Mouse (Mus musculus) heart, postnatal 0 days (tissue): ENCODE data around the gene Cc2d1a. TPM values are rescaled to one million over a fixed set of nuclear protein-coding genes. Genes with fewer than 3 reads are reported as not detected.
A peak's percentile ranks its signal among the peaks of the same experiment; 100 is the strongest.

Experiments
- ATAC-seq: fragments of 200-750 bp; cut with Nextera tagmentation; 2 replicates; pipeline ENCODE4 v1.8.0; 2017; ENCODE audit warnings: low read depth, moderate number of reproducible peaks, moderate library complexity; ENCODE audit not compliant: insufficient read depth
- DNase-seq: peaks from one replicate; pipeline ENCODE4 v3.0.0-alpha.2; 2016; ENCODE audit warnings: low spot score
- H3K27ac ChIP-seq: fragments of 300-500 bp; sonication (generic); 2 replicates; pipeline ENCODE4 v1.5.1; 2014; ENCODE audit warnings: low read depth, mild to moderate bottlenecking
- H3K27me3 ChIP-seq: fragments of 300-500 bp; sonication (generic); 2 replicates; pipeline ENCODE4 v1.6.1; 2014; ENCODE audit warnings: low read length, mixed read lengths; ENCODE audit not compliant: control insufficient read depth, insufficient read depth
- H3K36me3 ChIP-seq: fragments of 300-500 bp; sonication (generic); replicated peaks from 2 replicates; pipeline ENCODE4 v1.6.1; 2014; ENCODE audit warnings: low read length, mixed read lengths; ENCODE audit not compliant: control insufficient read depth, insufficient read depth
- H3K4me1 ChIP-seq: fragments of 300-500 bp; sonication (generic); 2 replicates; pipeline ENCODE4 v1.6.1; 2014; ENCODE audit warnings: antibody characterized with exemption; ENCODE audit not compliant: control insufficient read depth, insufficient read depth
- H3K4me2 ChIP-seq: fragments of 300-500 bp; sonication (generic); 2 replicates; pipeline ENCODE4 v1.6.1; 2014; ENCODE audit warnings: low read depth, mild to moderate bottlenecking, low read length, moderate library complexity
- H3K4me3 ChIP-seq: fragments of 300-500 bp; sonication (generic); 2 replicates; pipeline ENCODE4 v1.5.1; 2014; ENCODE audit warnings: low read depth, low read length
- H3K9ac ChIP-seq: fragments of 300-500 bp; sonication (generic); replicated peaks from 2 replicates; pipeline ENCODE4 v1.6.1; 2014; ENCODE audit warnings: low read depth, low read length, mixed read lengths
- H3K9me3 ChIP-seq: fragments of 300-500 bp; sonication (generic); replicated peaks from 2 replicates; pipeline ENCODE4 v1.6.1; 2016; ENCODE audit warnings: low read length; ENCODE audit not compliant: control insufficient read depth
- CTCF ChIP-seq: IDR thresholded peaks from 2 replicates; pipeline ENCODE4 v1.5.1; 2016; ENCODE audit warnings: antibody characterized with exemption, control low read depth, low read depth
- EP300 ChIP-seq: IDR thresholded peaks from 2 replicates; pipeline ENCODE4 v1.6.1; 2016; ENCODE audit warnings: antibody characterized with exemption, low read depth
- WGBS: fragments of 180-500 bp; shearing (Covaris S2); extraction: QIAGEN DNeasy Blood & Tissue Kit; methylation state at CpG from one replicate; pipeline ENCODE4 v1.1.7; 2014; 5-methylcytosine and 5-hydroxymethylcytosine counted together
- polyA plus RNA-seq: library from polyadenylated mRNA; unstranded; fragments of >200 nt; fragmentation: Nextera tagmentation; extraction: Ambion mirVana; gene quantifications from 2 replicates; pipeline ENCODE4 v1.2.1, GENCODE M21; 2015
- total RNA-seq: library from RNA; depleted of rRNA; stranded (reverse); fragments of >200 nt; gene quantifications from 2 replicates; pipeline ENCODE4 v1.2.3, GENCODE M21; 2014; ENCODE audit warnings: low replicate concordance

The Cc2d1a gene
- total and polyA plus RNA-seq, 2 experiments from 2014 or later, result 8.4 to 17.1 TPM

DNA sequence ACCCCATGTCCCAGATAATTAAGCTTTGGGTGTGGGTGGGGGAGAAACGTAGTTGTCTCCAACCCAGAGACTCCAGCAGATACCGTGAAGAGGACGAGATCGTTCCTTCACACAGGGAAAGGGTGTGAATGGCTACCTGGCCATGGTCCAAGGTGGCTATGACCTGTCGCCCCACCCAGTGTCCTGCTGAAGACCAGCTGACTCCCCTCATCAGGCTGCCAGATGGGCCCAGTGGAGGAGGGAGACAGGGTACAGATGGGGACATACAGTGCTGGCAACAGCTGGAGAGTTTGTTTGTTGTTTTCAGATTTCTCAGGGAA lies 755 bp upstream of the Cc2d1a start:
- peak overlapping the region; percentile 94; the same call in 1 of the 2 replicates for H3K4me2 ChIP-seq
- peaks cover 17% of the 10 kb centered on the region for H3K4me1 ChIP-seq
- ATAC-seq, result no peak
- 38% methylated on average over 5 of the region's 5 CpGs for WGBS
- no peak overlapping the region for H3K4me3 ChIP-seq
- H3K27me3 ChIP-seq, result no peaks in the 10 kb centered on the region
- no peak overlapping the region for H3K9ac ChIP-seq
- H3K27ac ChIP-seq, result no peak overlapping the region
- no peak for TF ChIP-seq CTCF
- no peak for TF ChIP-seq EP300
- H3K36me3 ChIP-seq, result peaks cover 6% of the 10 kb centered on the region
- DNase-seq, result no peak
- H3K9me3 ChIP-seq, result no peaks in the 10 kb centered on the region

- H3K4me3 ChIP-seq, result peak overlapping the region; percentile 69
- H3K27ac ChIP-seq, result no peak overlapping the region
- peak overlapping the region; percentile 71 for H3K9ac ChIP-seq
- H3K27me3 ChIP-seq, result no peaks in the 10 kb centered on the region
- ATAC-seq, result peak; percentile 22; the same call in 1 of the 2 replicates
- peak overlapping the region; percentile 94 for H3K4me2 ChIP-seq
- no peaks in the 10 kb centered on the region for H3K9me3 ChIP-seq
- H3K4me1 ChIP-seq, result peaks cover 17% of the 10 kb centered on the region
- WGBS, result 8% methylated on average over 14 of the region's 14 CpGs
- DNase-seq, result no peak
- TF ChIP-seq EP300, result no peak
- no peak for TF ChIP-seq CTCF
- peaks cover 17% of the 10 kb centered on the region for H3K36me3 ChIP-seq
Observed at GRCm38 (mm10) chr8:84147324-84147766, 391 bp downstream of the Cc2d1a start.

- Histone ChIP-seq H3K27me3 (no peaks in the 10 kb centered on the region), H3K9me3 (no peaks in the 10 kb centered on the region), H3K27ac (no peak overlapping the region), H3K4me2 (no peak overlapping the region), H3K9ac (no peak overlapping the region), H3K4me1 (peaks cover 17% of the 10 kb centered on the region), H3K36me3 (peaks cover 41% of the 10 kb centered on the region), H3K4me3 (no peak overlapping the region)
- no peak for TF ChIP-seq EP300
- ATAC-seq, result no peak
- no peak for DNase-seq
- 87% methylated on average over 8 of the region's 8 CpGs for WGBS
Observed at GRCm38 (mm10) chr8:84144636-84145245, 3.0 kb downstream of the Cc2d1a start.

DNA sequence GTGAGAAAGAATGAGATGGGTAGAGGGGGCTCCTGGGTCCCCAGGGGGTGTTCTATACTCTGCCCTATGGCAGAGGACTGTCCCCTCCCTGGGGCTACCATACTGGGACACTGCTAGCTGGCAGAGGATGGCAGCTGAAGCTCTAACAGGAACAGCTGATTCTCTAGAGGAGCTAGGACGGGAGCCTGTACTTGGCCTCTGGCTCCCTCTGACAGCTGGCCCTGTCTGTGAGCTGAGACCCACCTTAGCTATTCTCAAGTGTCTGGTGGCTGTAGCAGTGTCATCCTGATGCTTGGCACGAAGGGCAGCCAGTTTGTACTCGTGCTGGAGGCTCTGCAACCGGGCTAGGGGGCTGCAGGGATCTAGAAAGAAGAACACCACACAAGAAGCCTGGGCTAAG lies 6.9 kb downstream of the Cc2d1a start:
- 84% methylated on average over 4 of the region's 4 CpGs for WGBS
- no peak overlapping the region for H3K4me3 ChIP-seq
- no peak overlapping the region for H3K4me2 ChIP-seq
- peaks cover 81% of the 10 kb centered on the region for H3K36me3 ChIP-seq
- H3K4me1 ChIP-seq, result no peaks in the 10 kb centered on the region
- no peaks in the 10 kb centered on the region for H3K27me3 ChIP-seq
- DNase-seq (no peak), ATAC-seq (no peak)
- no peaks in the 10 kb centered on the region for H3K9me3 ChIP-seq
- TF ChIP-seq EP300, result no peak
- no peak for TF ChIP-seq CTCF
- no peak overlapping the region for H3K27ac ChIP-seq
- no peak overlapping the region for H3K9ac ChIP-seq

DNA sequence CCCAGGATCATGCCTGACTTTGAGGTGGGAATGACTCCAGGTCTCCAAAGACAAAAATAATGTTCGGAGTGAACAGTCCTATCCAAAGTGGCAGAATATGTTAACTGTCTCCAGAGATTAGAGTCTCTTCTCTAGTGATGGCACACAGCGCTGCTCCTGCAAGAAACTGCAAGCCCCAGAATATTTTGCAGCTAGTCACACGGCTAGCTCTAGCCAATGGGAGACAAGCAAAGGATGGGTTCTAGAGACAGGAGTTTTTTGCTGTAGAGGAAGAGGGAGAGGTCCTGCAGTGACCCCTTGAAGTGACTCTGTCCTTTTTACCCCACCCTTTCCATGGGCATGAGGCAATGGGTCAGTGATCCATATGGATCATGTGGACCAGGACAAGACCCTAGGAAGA lies 9.9 kb downstream of the Cc2d1a start:
- H3K4me1 ChIP-seq, result no peaks in the 10 kb centered on the region
- no peak overlapping the region for H3K4me3 ChIP-seq
- no peak overlapping the region for H3K27ac ChIP-seq
- DNase-seq (no peak), ATAC-seq (no peak)
- H3K27me3 ChIP-seq, result no peaks in the 10 kb centered on the region
- peaks cover 97% of the 10 kb centered on the region for H3K36me3 ChIP-seq
- WGBS, result 86% methylated on average over 3 of the region's 3 CpGs
- TF ChIP-seq CTCF (no peak), EP300 (no peak)
- H3K9me3 ChIP-seq, result no peaks in the 10 kb centered on the region
- no peak overlapping the region for H3K4me2 ChIP-seq
- H3K9ac ChIP-seq, result no peak overlapping the region

- Histone ChIP-seq H3K4me3 (no peak overlapping the region), H3K4me2 (no peak overlapping the region), H3K4me1 (no peaks in the 10 kb centered on the region), H3K9me3 (no peaks in the 10 kb centered on the region), H3K27ac (no peak overlapping the region), H3K27me3 (no peaks in the 10 kb centered on the region), H3K36me3 (peaks cover 48% of the 10 kb centered on the region), H3K9ac (no peak overlapping the region)
- DNase-seq, result no peak
- 73% methylated on average over 8 of the region's 8 CpGs for WGBS
- ATAC-seq, result no peak
- no peak for TF ChIP-seq CTCF
- TF ChIP-seq EP300, result no peak
Observed at GRCm38 (mm10) chr8:84132225-84132624, 15.5 kb downstream of the Cc2d1a start.
